Mouse (Mus musculus) liver, adult 2 months (tissue): ENCODE results near the gene Ints13. TPM values are rescaled to one million over a fixed set of nuclear protein-coding genes. Genes with fewer than 3 reads are reported as not detected.

Experiments
- DNase-seq: peaks from one replicate; pipeline ENCODE4 v3.0.0-alpha.2; 2011; ENCODE audit warnings: low read depth, low spot score; ENCODE audit errors: extremely low read depth
- H3K27ac ChIP-seq: fragments of 200-500 bp; replicated peaks from 2 replicates; pipeline ENCODE4 v1.5.1; 2012; ENCODE audit warnings: low read depth, mild to moderate bottlenecking, control low read depth, inconsistent platforms, low read length; ENCODE audit not compliant: insufficient read depth
- H3K27me3 ChIP-seq: fragments of 200-500 bp; 2 replicates; pipeline ENCODE4 v1.6.1; 2012; ENCODE audit warnings: mild to moderate bottlenecking, moderate library complexity, low read length, inconsistent platforms; ENCODE audit not compliant: control insufficient read depth, insufficient read depth
- H3K36me3 ChIP-seq: fragments of 200-500 bp; 2 replicates; pipeline ENCODE4 v1.6.1; 2012; ENCODE audit warnings: low read length, inconsistent platforms; ENCODE audit not compliant: control insufficient read depth, insufficient read depth
- H3K4me1 ChIP-seq: fragments of 200-500 bp; 2 replicates; pipeline ENCODE4 v1.6.1; 2011; ENCODE audit warnings: low read length; ENCODE audit not compliant: control insufficient read depth, insufficient read depth
- H3K4me3 ChIP-seq: fragments of 200-500 bp; 2 replicates; pipeline ENCODE4 v1.5.1; 2011; ENCODE audit warnings: low read depth, mild to moderate bottlenecking, control low read depth, low read length, moderate library complexity; ENCODE audit not compliant: insufficient read depth
- H3K79me2 ChIP-seq: fragments of 200-500 bp; 2 replicates; pipeline ENCODE4 v1.6.1; 2012; ENCODE audit warnings: inconsistent platforms, mild to moderate bottlenecking, low read length, moderate library complexity; ENCODE audit not compliant: control insufficient read depth, insufficient read depth
- H3K9ac ChIP-seq: fragments of 200-500 bp; 2 replicates; pipeline ENCODE4 v1.6.1; 2012; ENCODE audit warnings: low read depth, mild to moderate bottlenecking, control low read depth, inconsistent platforms, low read length
- CTCF ChIP-seq: fragments of 200-500 bp; IDR thresholded peaks from 2 replicates; pipeline ENCODE4 v1.5.1; 2011; ENCODE audit warnings: low read depth, low read length, control low read depth
- POLR2A ChIP-seq: fragments of 200-500 bp; IDR thresholded peaks from 2 replicates; pipeline ENCODE4 v1.6.1; 2011; ENCODE audit warnings: low read length, control low read depth; ENCODE audit not compliant: insufficient read depth; ENCODE audit errors: extremely low read depth
- WGBS: fragments of 180-500 bp; shearing (Covaris S2); methylation state at CpG from one replicate; pipeline ENCODE4 v1.1.7; 2018; 5-methylcytosine and 5-hydroxymethylcytosine counted together
- polyA plus RNA-seq: library from polyadenylated mRNA; depleted of rRNA; stranded (reverse); fragments of >200 nt; gene quantifications from 2 replicates; pipeline ENCODE4 v1.2.3, GENCODE M21; 2012; rRNA removed
- total RNA-seq: library from RNA; depleted of rRNA; stranded (reverse); fragments of >200 nt; gene quantifications from 2 replicates; pipeline ENCODE4 v1.2.3, GENCODE M21; 2014; rRNA removed

Ints13 gene
- total and polyA plus RNA-seq, 2 experiments, result 5.6 to 26.2 TPM

- H3K4me3 ChIP-seq, result peak within 1 kb of the TSS; percentile 88
- peaks cover 9% of the 10 kb centered on the region for H3K4me1 ChIP-seq
- H3K9ac ChIP-seq, result peak within 1 kb of the TSS; percentile 91
- TF ChIP-seq POLR2A (peak; percentile 94), CTCF (peak; percentile 26; the same call in 1 of the 2 replicates)
- peaks cover 8% of the 10 kb centered on the region; the same call in 1 of the 2 replicates for H3K79me2 ChIP-seq
- H3K27ac ChIP-seq, result peak within 1 kb of the TSS; percentile 87
- no peaks in the 10 kb centered on the region for H3K36me3 ChIP-seq
- peak; percentile 78 for DNase-seq
- no peaks in the 10 kb centered on the region for H3K27me3 ChIP-seq
- WGBS, result under 1% methylated on average over 70 of the region's 70 CpGs
These were observed 75.5 kb downstream of the Ints13 start, which contains the start of gene Itpr2 for GRCm38 (mm10) chr6:146501866-146502804. Itpr2 (minus strand) TSS chr6:146502223.

- TF ChIP-seq CTCF (no peak), POLR2A (no peak)
- under 1% methylated on average over 30 of the region's 30 CpGs for WGBS
- H3K36me3 ChIP-seq, result no peaks in the 10 kb centered on the region
- no peaks in the 10 kb centered on the region for H3K27me3 ChIP-seq
- peak overlapping the region; percentile 88 for H3K4me3 ChIP-seq
- peak overlapping the region; percentile 87 for H3K27ac ChIP-seq
- peak; percentile 39 for DNase-seq
- H3K79me2 ChIP-seq, result peaks cover 8% of the 10 kb centered on the region; the same call in 1 of the 2 replicates
- H3K4me1 ChIP-seq, result peaks cover 9% of the 10 kb centered on the region
- H3K9ac ChIP-seq, result peak overlapping the region; percentile 91
These were observed 76.2 kb downstream of the Ints13 start for GRCm38 (mm10) chr6:146501316-146501865.

DNA sequence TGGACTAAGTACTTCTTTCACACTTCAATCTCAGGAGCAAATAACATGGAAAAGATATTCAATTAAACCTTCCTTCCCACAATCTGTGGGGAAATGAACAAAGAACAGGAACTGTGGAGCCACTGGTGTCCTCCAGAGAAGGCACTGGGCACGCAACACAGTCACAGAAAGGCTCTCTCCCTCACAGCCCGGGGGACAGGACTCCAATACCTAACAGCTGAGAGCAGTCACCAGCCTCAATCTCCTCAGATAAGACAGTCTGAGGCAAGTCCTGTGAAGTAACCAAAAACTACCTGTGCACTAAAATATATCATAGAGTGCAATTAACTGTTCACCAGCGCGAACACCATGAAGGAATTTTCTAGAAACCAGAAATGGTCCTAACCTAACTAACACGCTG lies 76.9 kb downstream of the Ints13 start:
- 0 out of 2 replicates have a peak overlapping the region, but pooled peaks have one; percentile 5 for H3K9ac ChIP-seq
- no peaks in the 10 kb centered on the region for H3K27me3 ChIP-seq
- peaks cover 10% of the 10 kb centered on the region; the same call in 1 of the 2 replicates for H3K79me2 ChIP-seq
- H3K27ac ChIP-seq, result peak overlapping the region; percentile 87; the same call in 1 of the 2 replicates
- peaks cover 9% of the 10 kb centered on the region for H3K4me1 ChIP-seq
- H3K36me3 ChIP-seq, result no peaks in the 10 kb centered on the region
- WGBS, result 29% methylated on average over 5 of the region's 5 CpGs
- TF ChIP-seq CTCF (no peak), POLR2A (no peak)
- DNase-seq, result no peak
- H3K4me3 ChIP-seq, result peak overlapping the region; percentile 88; the same call in 1 of the 2 replicates

DNA sequence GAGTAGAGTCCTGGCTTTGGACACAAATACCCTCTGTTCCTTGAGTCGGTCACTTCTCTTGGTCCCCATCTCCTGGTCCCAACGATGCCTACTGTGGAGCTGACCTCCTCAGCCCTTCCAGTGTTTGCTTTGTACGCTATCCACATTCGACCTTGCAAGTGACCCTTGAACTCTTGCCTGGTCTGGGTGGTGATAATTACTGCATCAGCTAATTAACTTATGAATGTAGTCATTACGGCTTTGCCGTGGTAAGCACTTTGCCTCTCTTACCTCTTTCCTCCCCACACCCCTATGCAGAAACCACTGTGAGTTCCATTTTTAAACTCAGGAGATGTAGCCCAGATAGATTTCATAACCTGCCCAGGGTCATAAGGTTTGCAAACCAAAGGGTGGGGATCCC lies 77.4 kb downstream of the Ints13 start:
- H3K9ac ChIP-seq, result peak overlapping the region; percentile 29; the same call in 1 of the 2 replicates
- H3K79me2 ChIP-seq, result peaks cover 13% of the 10 kb centered on the region
- DNase-seq, result peak; percentile 58
- H3K27ac ChIP-seq, result 0 out of 2 replicates have a peak overlapping the region, but pooled peaks have one; percentile 4
- 7% methylated on average over 6 of the region's 6 CpGs for WGBS
- H3K27me3 ChIP-seq, result no peaks in the 10 kb centered on the region
- TF ChIP-seq POLR2A (no peak), CTCF (no peak)
- H3K4me3 ChIP-seq, result peak overlapping the region; percentile 17; the same call in 1 of the 2 replicates
- peaks cover 11% of the 10 kb centered on the region for H3K4me1 ChIP-seq
- no peaks in the 10 kb centered on the region for H3K36me3 ChIP-seq

Other genes starting within 250 kb of the Ints13 start
- gene Itpr2, start 75.6 kb downstream of the Ints13 start, total RNA-seq, result 22.9 and 27.0 TPM in 2 replicates
- 6.6 and 9.5 TPM in 2 replicates for gene Itpr2, start 75.6 kb downstream of the Ints13 start, polyA plus RNA-seq
- 38.3 and 46.0 TPM in 2 replicates for gene Fgfr1op2, start 632 bp downstream of the Ints13 start, total RNA-seq
- gene Fgfr1op2, start 632 bp downstream of the Ints13 start, polyA plus RNA-seq, result 30.9 and 33.5 TPM in 2 replicates
- gene Med21, start 64.7 kb upstream of the Ints13 start, total RNA-seq, result 42.9 and 56.4 TPM in 2 replicates
- 20.9 and 35.0 TPM in 2 replicates for gene Med21, start 64.7 kb upstream of the Ints13 start, polyA plus RNA-seq
- 48.5 and 54.2 TPM in 2 replicates for gene Tm7sf3, start 65.0 kb upstream of the Ints13 start, total RNA-seq
- 21.8 and 26.2 TPM in 2 replicates for gene Tm7sf3, start 65.0 kb upstream of the Ints13 start, polyA plus RNA-seq
- gene Stk38l, start 147.2 kb upstream of the Ints13 start, total RNA-seq, result 8.3 and 10.4 TPM in 2 replicates
- gene Stk38l, start 147.2 kb upstream of the Ints13 start, polyA plus RNA-seq, result 2.4 and 3.5 TPM in 2 replicates
- gene Arntl2, start 218.2 kb upstream of the Ints13 start, total RNA-seq, result 0.40 and 6.1 TPM in 2 replicates
- 1.6 and 2.4 TPM in 2 replicates for gene Arntl2, start 218.2 kb upstream of the Ints13 start, polyA plus RNA-seq